Mouse (Mus musculus): ENCODE data around the gene Rnd3. TPM values are rescaled to one million over a fixed set of nuclear protein-coding genes. Genes with fewer than 3 reads are reported as not detected.

Rnd3 gene
- total and polyA plus RNA-seq, 3 experiments, result not detected

DNA sequence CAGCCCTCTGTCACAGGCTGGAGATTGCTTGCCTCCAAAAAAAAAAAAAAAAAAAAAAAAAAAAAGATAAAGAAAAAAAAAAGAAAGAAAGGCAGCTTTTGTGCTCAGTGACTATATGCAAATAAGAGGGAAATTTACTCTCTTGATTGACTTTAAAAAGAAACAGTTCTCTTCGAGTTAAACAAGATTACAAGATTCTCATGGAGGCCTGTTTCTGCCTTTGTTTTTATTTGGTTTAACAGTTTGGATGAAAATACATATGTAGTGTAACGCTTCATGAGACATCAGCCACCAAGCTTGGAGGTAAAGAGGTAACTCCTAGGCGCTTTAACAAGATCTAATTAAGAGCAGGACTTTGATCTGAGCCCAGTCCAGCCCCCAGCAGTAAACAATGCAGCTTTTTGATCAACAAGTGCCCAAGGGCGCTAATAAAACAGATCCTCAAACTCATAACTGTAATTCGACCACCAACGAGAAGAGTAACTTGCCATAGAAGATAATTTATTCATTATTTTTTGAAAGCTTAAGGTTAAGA lies 8.9 kb downstream of the Rnd3 start:
- Histone ChIP-seq H3K9me3 (replicated peaks; ENCODE audit: insufficient read depth, low read length) (no peaks in the 10 kb centered on the region), H3K9ac (ENCODE audit: control insufficient read depth, low read depth, low read length, poor library complexity, severe bottlenecking) (no peak overlapping the region)

DNA sequence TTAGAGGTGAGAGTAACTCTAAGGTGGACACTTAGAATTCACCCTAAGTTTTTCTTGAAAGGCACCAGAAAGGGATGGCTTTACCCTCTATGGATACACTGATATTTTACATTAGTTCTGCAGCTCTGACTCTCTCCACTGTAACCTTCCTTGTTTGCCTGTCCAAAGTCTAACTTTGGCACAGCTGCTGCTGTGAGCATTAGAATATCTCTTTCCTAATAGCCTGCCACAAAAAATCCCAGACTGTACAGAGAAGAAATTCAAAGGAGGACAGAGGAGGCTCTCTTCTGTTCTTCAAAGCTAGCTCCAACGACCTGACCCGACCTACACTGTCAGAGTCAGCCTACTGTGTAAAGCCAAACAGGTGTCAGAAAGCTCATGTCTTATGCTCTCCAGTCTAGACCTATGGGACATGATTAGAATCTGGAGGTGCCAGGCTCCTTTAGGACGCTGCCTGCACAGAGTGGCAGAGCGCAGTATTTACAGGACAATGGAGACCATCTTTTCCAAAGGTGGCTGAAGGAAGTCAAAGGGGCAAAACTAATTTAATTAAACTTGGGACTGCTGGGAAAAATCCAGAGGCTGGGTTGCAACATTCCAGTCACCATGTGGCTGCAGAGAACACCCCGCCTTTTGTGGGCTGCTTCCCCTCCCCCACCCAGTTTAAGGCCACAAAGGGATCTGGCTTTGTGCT lies 9.5 kb downstream of the Rnd3 start:
- Histone ChIP-seq H3K4me1 (ENCODE audit: control insufficient read depth in 1 of 2, insufficient read depth in 2 of 2, low read length in 2 of 2) (no peaks in the 10 kb centered on the region), H3K36me3 (ENCODE audit: control insufficient read depth in 1 of 2, insufficient read depth in 2 of 2, low read length in 2 of 2) (no peaks in the 10 kb centered on the region), H3K27ac (ENCODE audit: control insufficient read depth, low read depth, low read length) (no peak overlapping the region), H3K79me2 (ENCODE audit: control insufficient read depth, insufficient read depth, low read length, poor library complexity) (no peaks in the 10 kb centered on the region), H3K27me3 (ENCODE audit: control insufficient read depth in 1 of 2, insufficient read depth in 2 of 2, low read length in 2 of 2) (no peaks in the 10 kb centered on the region), H3K9ac (ENCODE audit: control insufficient read depth, low read depth, low read length, poor library complexity, severe bottlenecking) (no peak overlapping the region), H3K9me3 (replicated peaks; ENCODE audit: insufficient read depth, low read length) (no peaks in the 10 kb centered on the region), H3K4me3 (ENCODE audit: control insufficient read depth in 1 of 2, insufficient read depth in 1 of 2, low read depth in 2 of 2, low read length in 2 of 2) (no peak overlapping the region)
- no peak for TF ChIP-seq CTCF (IDR thresholded peaks at IDR 0.05 in 2 of 3, conservative IDR thresholded peaks at IDR 0.05 in 1 of 3; ENCODE audit: control insufficient read depth in 1 of 3, insufficient read depth in 1 of 3, low read depth in 2 of 3, low read length in 3 of 3, poor library complexity in 1 of 3, severe bottlenecking in 1 of 3)
- TF ChIP-seq JUND (IDR thresholded peaks at IDR 0.05; ENCODE audit: low read depth, low read length), result no peak
- TF ChIP-seq MAFK (IDR thresholded peaks at IDR 0.05; ENCODE audit: borderline replicate concordance, low read depth, low read length), result no peak
- TF ChIP-seq CHD1 (IDR thresholded peaks at IDR 0.05; ENCODE audit: low read depth, low read length), result no peak
- no peak for TF ChIP-seq USF2 (IDR thresholded peaks at IDR 0.05; ENCODE audit: borderline replicate concordance in 1 of 2, insufficient read depth in 1 of 2, low read depth in 1 of 2, low read length in 2 of 2)
- TF ChIP-seq TCF12 (IDR thresholded peaks at IDR 0.05; ENCODE audit: low read depth, low read length), result no peak
- DNase-seq (ENCODE audit: low read depth, low spot score), result no peak

More for the DNA sequence above, 8.9 kb downstream of the Rnd3 start:
- DNase-seq (ENCODE audit: low read depth, low spot score), result no peak
- Histone ChIP-seq H3K4me3 (ENCODE audit: control insufficient read depth in 1 of 2, insufficient read depth in 1 of 2, low read depth in 2 of 2, low read length in 2 of 2) (no peak overlapping the region), H3K27me3 (ENCODE audit: control insufficient read depth in 1 of 2, insufficient read depth in 2 of 2, low read length in 2 of 2) (no peaks in the 10 kb centered on the region), H3K27ac (ENCODE audit: control insufficient read depth, low read depth, low read length) (no peak overlapping the region), H3K79me2 (ENCODE audit: control insufficient read depth, insufficient read depth, low read length, poor library complexity) (no peaks in the 10 kb centered on the region), H3K4me1 (ENCODE audit: control insufficient read depth in 1 of 2, insufficient read depth in 2 of 2, low read length in 2 of 2) (no peaks in the 10 kb centered on the region), H3K36me3 (ENCODE audit: control insufficient read depth in 1 of 2, insufficient read depth in 2 of 2, low read length in 2 of 2) (no peaks in the 10 kb centered on the region)
- TF ChIP-seq CHD1 (IDR thresholded peaks at IDR 0.05; ENCODE audit: low read depth, low read length) (no peak), NELFE (IDR thresholded peaks at IDR 0.05; ENCODE audit: low read depth, low read length) (no peak), MYC (IDR thresholded peaks at IDR 0.05; ENCODE audit: low read depth, low read length) (no peak), SIN3A (IDR thresholded peaks at IDR 0.05; ENCODE audit: low read length) (no peak), MAZ (IDR thresholded peaks at IDR 0.05; ENCODE audit: low read depth, low read length) (no peak), POLR2A (IDR thresholded peaks at IDR 0.05; ENCODE audit: control insufficient read depth in 1 of 2, insufficient read depth in 1 of 2, low read depth in 1 of 2, low read length in 2 of 2, poor library complexity in 1 of 2) (no peak), CHD2 (IDR thresholded peaks at IDR 0.05; ENCODE audit: low read length) (no peak), TAL1 (IDR thresholded peaks at IDR 0.05; ENCODE audit: low read length) (no peak), ZC3H11A (IDR thresholded peaks at IDR 0.05; ENCODE audit: low read depth, low read length) (no peak)

DNA sequence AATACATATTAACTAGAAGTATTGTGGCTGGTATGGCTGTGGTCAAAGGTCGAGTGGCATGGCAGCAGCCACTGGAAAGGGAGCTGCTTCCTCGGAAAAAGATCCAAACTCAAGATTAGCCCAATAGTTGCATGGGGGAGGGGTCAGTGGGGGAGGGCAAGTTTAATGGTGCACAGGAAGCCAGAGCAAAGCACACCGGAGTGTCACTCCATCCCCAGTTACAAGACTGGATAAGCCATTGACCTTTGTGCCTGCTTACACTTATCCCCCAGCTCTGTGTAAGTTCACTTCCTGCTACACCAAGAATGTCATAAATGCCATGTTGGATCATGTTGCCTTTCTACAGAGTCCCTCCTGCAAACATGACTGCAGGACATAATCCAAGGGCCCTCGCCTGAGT lies 11.2 kb downstream of the Rnd3 start:
- H3K9ac ChIP-seq (ENCODE audit: control insufficient read depth, low read depth, low read length, poor library complexity, severe bottlenecking), result no peak overlapping the region
- DNase-seq (ENCODE audit: low read depth, low spot score), result no peak
- no peaks in the 10 kb centered on the region for H3K36me3 ChIP-seq (ENCODE audit: control insufficient read depth in 1 of 2, insufficient read depth in 2 of 2, low read length in 2 of 2)
- no peak overlapping the region for H3K4me3 ChIP-seq (ENCODE audit: control insufficient read depth in 1 of 2, insufficient read depth in 1 of 2, low read depth in 2 of 2, low read length in 2 of 2)
- TF ChIP-seq MYC (IDR thresholded peaks at IDR 0.05; ENCODE audit: low read depth, low read length), result no peak
- H3K9me3 ChIP-seq (replicated peaks; ENCODE audit: insufficient read depth, low read length), result no peaks in the 10 kb centered on the region
- H3K4me1 ChIP-seq (ENCODE audit: control insufficient read depth in 1 of 2, insufficient read depth in 2 of 2, low read length in 2 of 2), result no peaks in the 10 kb centered on the region
- no peaks in the 10 kb centered on the region for H3K27me3 ChIP-seq (ENCODE audit: control insufficient read depth in 1 of 2, insufficient read depth in 2 of 2, low read length in 2 of 2)
- H3K79me2 ChIP-seq (ENCODE audit: control insufficient read depth, insufficient read depth, low read length, poor library complexity), result no peaks in the 10 kb centered on the region
- no peak overlapping the region for H3K27ac ChIP-seq (ENCODE audit: control insufficient read depth, low read depth, low read length)
